Mouse (Mus musculus): ENCODE data around the gene Armcx4. TPM values are rescaled to one million over a fixed set of nuclear protein-coding genes. Genes with fewer than 3 reads are reported as not detected.
"Not testable (repeated sequence)": the region's sequence is repeated elsewhere in the genome, so short reads cannot be mapped to it uniquely, and the experiment has no call there.

The Armcx4 gene
- polyA plus RNA-seq, 1 experiment = 0.39 TPM

DNA sequence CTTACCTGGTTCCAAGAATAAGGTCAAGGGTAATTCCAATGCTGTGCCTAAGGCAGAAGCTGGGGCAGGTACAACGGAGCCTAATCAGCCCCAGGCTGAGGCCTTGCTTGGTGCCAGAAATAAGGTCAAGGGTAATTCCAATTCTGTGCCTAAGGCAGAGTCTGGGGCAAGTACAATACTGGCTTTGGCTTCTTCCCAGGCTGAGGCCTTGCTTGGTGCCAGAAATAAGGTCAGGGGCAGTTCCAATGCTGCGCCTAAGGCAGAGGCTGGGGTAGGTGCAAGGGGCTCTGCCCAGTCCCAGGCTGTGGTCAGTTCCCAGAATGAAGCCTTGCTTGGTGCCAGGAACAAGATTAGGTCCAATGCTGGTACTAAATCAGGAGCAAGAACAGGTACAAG is 5.2 kb downstream of the Armcx4 start:
- TF ChIP-seq CTCF (IDR thresholded peaks at IDR 0.05; ENCODE audit: extremely low read depth, insufficient read depth, insufficient read length, insufficient replicate concordance) = no peak
- no peak for TF ChIP-seq POLR2A (IDR thresholded peaks at IDR 0.05; ENCODE audit: low read depth, low read length)
- Histone ChIP-seq H3K27ac (ENCODE audit: insufficient read depth, low read length) (no peak overlapping the region), H3K27me3 (ENCODE audit: control insufficient read depth, insufficient read depth, low read length) (no peaks in the 10 kb centered on the region), H3K4me1 (ENCODE audit: control insufficient read depth, insufficient read depth, insufficient read length) (no peaks in the 10 kb centered on the region), H3K4me3 (ENCODE audit: extremely low read depth, insufficient read depth, insufficient read length) (no peak overlapping the region), H3K36me3 (ENCODE audit: control insufficient read depth, insufficient read depth, low read length) (no peaks in the 10 kb centered on the region)
- no peak for DNase-seq (ENCODE audit: low read depth in 1 of 2, low spot score in 2 of 2)
- WGBS = 90% methylated on average over 2 of the region's 2 CpGs

GRCm38 (mm10) chrX:134716863-134717262 is 30.5 kb downstream of the Armcx4 start:
- TF ChIP-seq POLR2A (IDR thresholded peaks at IDR 0.05; ENCODE audit: low read depth, low read length) = no peak
- TF ChIP-seq CTCF (IDR thresholded peaks at IDR 0.05; ENCODE audit: extremely low read depth, insufficient read depth, insufficient read length, insufficient replicate concordance) = no peak
- Histone ChIP-seq H3K4me1 (ENCODE audit: control insufficient read depth, insufficient read depth, insufficient read length) (no peaks in the 10 kb centered on the region; the same call in 1 of the 2 replicates), H3K27ac (ENCODE audit: insufficient read depth, low read length) (no peak overlapping the region), H3K36me3 (ENCODE audit: control insufficient read depth, insufficient read depth, low read length) (no peaks in the 10 kb centered on the region), H3K4me3 (ENCODE audit: extremely low read depth, insufficient read depth, insufficient read length) (no peak overlapping the region), H3K27me3 (ENCODE audit: control insufficient read depth, insufficient read depth, low read length) (no peaks in the 10 kb centered on the region)
- WGBS = 65% methylated on average over 3 of the region's 3 CpGs
- DNase-seq (ENCODE audit: low read depth in 1 of 2, low spot score in 2 of 2) = no peak

DNA sequence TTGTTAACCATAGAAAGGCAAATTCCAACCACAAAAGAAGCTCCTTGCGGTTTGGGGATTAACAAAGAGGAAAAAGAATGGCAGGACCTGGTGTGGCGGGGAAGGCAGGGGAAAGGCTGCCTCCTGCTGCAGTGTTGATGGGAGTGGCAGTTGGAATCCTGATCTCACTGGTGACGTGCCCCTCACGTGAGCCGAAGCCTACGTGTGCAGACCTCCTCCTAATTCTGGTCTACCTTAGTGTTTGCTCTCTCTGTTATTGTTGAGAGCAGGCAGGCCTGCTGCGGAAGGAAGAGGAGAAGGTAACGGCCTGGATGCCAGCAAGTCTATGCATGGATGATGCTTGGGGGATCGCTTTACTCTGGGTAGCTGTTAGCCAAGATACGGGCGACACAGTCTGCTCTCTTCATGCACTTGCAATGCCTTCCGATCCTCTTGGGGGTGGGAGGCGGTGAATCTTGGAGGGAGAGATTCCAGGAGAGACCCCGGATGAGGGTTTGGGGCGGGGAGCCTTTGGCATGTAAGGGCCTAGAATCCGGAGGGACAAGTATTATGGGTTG is 31.5 kb downstream of the Armcx4 start, which contains the start of gene Armcx1:
Gene Armcx1 (plus strand): TSS at position 212 of the 557 bp plus-strand sequence.
- Histone ChIP-seq H3K4me3 (ENCODE audit: extremely low read depth, insufficient read depth, insufficient read length) (peak within 1 kb of the TSS; percentile 33), H3K27ac (ENCODE audit: insufficient read depth, low read length) (no peak within 1 kb of the TSS), H3K4me1 (ENCODE audit: control insufficient read depth, insufficient read depth, insufficient read length) (no peaks in the 10 kb centered on the region; the same call in 1 of the 2 replicates), H3K36me3 (ENCODE audit: control insufficient read depth, insufficient read depth, low read length) (no peaks in the 10 kb centered on the region), H3K27me3 (ENCODE audit: control insufficient read depth, insufficient read depth, low read length) (no peaks in the 10 kb centered on the region)
- WGBS = 28% methylated on average over 16 of the region's 16 CpGs
- no peak for DNase-seq (ENCODE audit: low read depth in 1 of 2, low spot score in 2 of 2)
- TF ChIP-seq POLR2A (IDR thresholded peaks at IDR 0.05; ENCODE audit: low read depth, low read length) = no peak
- TF ChIP-seq CTCF (IDR thresholded peaks at IDR 0.05; ENCODE audit: extremely low read depth, insufficient read depth, insufficient read length, insufficient replicate concordance) = no peak

GRCm38 (mm10) chrX:134718524-134718923 is 32.2 kb downstream of the Armcx4 start:
- H3K4me3 ChIP-seq (ENCODE audit: extremely low read depth, insufficient read depth, insufficient read length) = peak overlapping the region; percentile 33
- TF ChIP-seq CTCF (IDR thresholded peaks at IDR 0.05; ENCODE audit: extremely low read depth, insufficient read depth, insufficient read length, insufficient replicate concordance) (no peak), POLR2A (IDR thresholded peaks at IDR 0.05; ENCODE audit: low read depth, low read length) (no peak)
- no peaks in the 10 kb centered on the region for H3K27me3 ChIP-seq (ENCODE audit: control insufficient read depth, insufficient read depth, low read length)
- WGBS = 22% methylated on average over 14 of the region's 14 CpGs
- no peaks in the 10 kb centered on the region; the same call in 1 of the 2 replicates for H3K4me1 ChIP-seq (ENCODE audit: control insufficient read depth, insufficient read depth, insufficient read length)
- no peak overlapping the region for H3K27ac ChIP-seq (ENCODE audit: insufficient read depth, low read length)
- no peaks in the 10 kb centered on the region for H3K36me3 ChIP-seq (ENCODE audit: control insufficient read depth, insufficient read depth, low read length)
- no peak for DNase-seq (ENCODE audit: low read depth in 1 of 2, low spot score in 2 of 2)

- 46% methylated on average over 2 of the region's 2 CpGs for WGBS
- H3K27ac ChIP-seq (ENCODE audit: insufficient read depth, low read length); H3K4me1 ChIP-seq (ENCODE audit: control insufficient read depth, insufficient read depth, insufficient read length); DNase-seq (ENCODE audit: low read depth in 1 of 2, low spot score in 2 of 2); H3K36me3 ChIP-seq (ENCODE audit: control insufficient read depth, insufficient read depth, low read length); H3K27me3 ChIP-seq (ENCODE audit: control insufficient read depth, insufficient read depth, low read length); H3K4me3 ChIP-seq (ENCODE audit: extremely low read depth, insufficient read depth, insufficient read length): not testable (repeated sequence)
Observed at GRCm38 (mm10) chrX:134723762-134724161, 37.4 kb downstream of the Armcx4 start.

GRCm38 (mm10) chrX:134729778-134730177 is 43.5 kb downstream of the Armcx4 start:
- H3K27ac ChIP-seq (ENCODE audit: insufficient read depth, low read length) = no peak overlapping the region

GRCm38 (mm10) chrX:134737796-134738195 is 51.5 kb downstream of the Armcx4 start:
- H3K36me3 ChIP-seq (ENCODE audit: control insufficient read depth, insufficient read depth, low read length) = no peaks in the 10 kb centered on the region
- no peaks in the 10 kb centered on the region for H3K4me1 ChIP-seq (ENCODE audit: control insufficient read depth, insufficient read depth, insufficient read length)
- H3K27ac ChIP-seq (ENCODE audit: insufficient read depth, low read length) = no peak overlapping the region
- H3K27me3 ChIP-seq (ENCODE audit: control insufficient read depth, insufficient read depth, low read length) = no peaks in the 10 kb centered on the region
- 90% methylated on average over 1 of the region's 1 CpGs for WGBS
- no peak overlapping the region for H3K4me3 ChIP-seq (ENCODE audit: extremely low read depth, insufficient read depth, insufficient read length)
- DNase-seq (ENCODE audit: low read depth in 1 of 2, low spot score in 2 of 2) = no peak
- TF ChIP-seq POLR2A (IDR thresholded peaks at IDR 0.05; ENCODE audit: low read depth, low read length) = no peak
- no peak for TF ChIP-seq CTCF (IDR thresholded peaks at IDR 0.05; ENCODE audit: extremely low read depth, insufficient read depth, insufficient read length, insufficient replicate concordance)

More at GRCm38 (mm10) chrX:134729778-134730177, 43.5 kb downstream of the Armcx4 start:
- H3K4me1 ChIP-seq (ENCODE audit: control insufficient read depth, insufficient read depth, insufficient read length) = no peaks in the 10 kb centered on the region
- no peaks in the 10 kb centered on the region for H3K36me3 ChIP-seq (ENCODE audit: control insufficient read depth, insufficient read depth, low read length)
- WGBS = 43% methylated on average over 4 of the region's 4 CpGs
- DNase-seq (ENCODE audit: low read depth in 1 of 2, low spot score in 2 of 2) = no peak
- TF ChIP-seq POLR2A (IDR thresholded peaks at IDR 0.05; ENCODE audit: low read depth, low read length) = no peak
- TF ChIP-seq CTCF (IDR thresholded peaks at IDR 0.05; ENCODE audit: extremely low read depth, insufficient read depth, insufficient read length, insufficient replicate concordance) = 0 out of 2 replicates have a peak, but pooled peaks have one; percentile 4
- H3K4me3 ChIP-seq (ENCODE audit: extremely low read depth, insufficient read depth, insufficient read length) = no peak overlapping the region
- no peaks in the 10 kb centered on the region for H3K27me3 ChIP-seq (ENCODE audit: control insufficient read depth, insufficient read depth, low read length)

Data from spleen, adult 2 months (tissue).